Mouse (Mus musculus): ENCODE measurements around the gene Gm20479.

- TF ChIP-seq CTCF (IDR thresholded peaks at IDR 0.05; ENCODE audit: low read depth, low read length) (no peak), TAL1 (conservative IDR thresholded peaks at IDR 0.05; ENCODE audit: low read depth, low read length) (no peak), GATA1 (IDR thresholded peaks at IDR 0.05; ENCODE audit: borderline replicate concordance, low read length) (no peak), POLR2AphosphoS5 (IDR thresholded peaks at IDR 0.05; ENCODE audit: insufficient replicate concordance, low read depth, low read length) (no peak)
These were observed 34.9 kb downstream of the Gm20479 start for GRCm38 (mm10) chr7:27322291-27322690.

All from G1E (cell line).